Mouse (Mus musculus): ENCODE measurements at regions not wholly inside any gene's neighbourhood (a gene's known extent, or its start where the extent isn't known, plus 50 kb on each side); places are given as distances from the start of the nearest gene placed in this dataset.
A peak's percentile ranks its signal among the peaks of the same experiment; 100 is the strongest.

GRCm38 (mm10) chr8:126703546-126703945, 109.8 kb upstream of the Irf2bp2 start:
- Histone ChIP-seq H3K27me3 (ENCODE audit: control insufficient read depth, insufficient read depth, low read length, poor library complexity, severe bottlenecking) (no peaks in the 10 kb centered on the region), H3K36me3 (ENCODE audit: control insufficient read depth, insufficient read depth, low read length, poor library complexity, severe bottlenecking) (no peaks in the 10 kb centered on the region)
- DNase-seq (ENCODE audit: low read depth, low spot score) = no peak

- H3K36me3 ChIP-seq (ENCODE audit: control insufficient read depth, insufficient read depth, low read length, poor library complexity, severe bottlenecking) = no peaks in the 10 kb centered on the region
- no peaks in the 10 kb centered on the region for H3K27me3 ChIP-seq (ENCODE audit: control insufficient read depth, insufficient read depth, low read length, poor library complexity, severe bottlenecking)
- no peak for DNase-seq (ENCODE audit: low read depth, low spot score)
Measured at GRCm38 (mm10) chr8:126702294-126702693, 108.5 kb upstream of the Irf2bp2 start.

- DNase-seq (ENCODE audit: low read depth, low spot score) = peak; percentile 30
- Histone ChIP-seq H3K36me3 (ENCODE audit: control insufficient read depth, insufficient read depth, low read length, poor library complexity, severe bottlenecking) (no peaks in the 10 kb centered on the region), H3K27me3 (ENCODE audit: control insufficient read depth, insufficient read depth, low read length, poor library complexity, severe bottlenecking) (no peaks in the 10 kb centered on the region)
Measured at GRCm38 (mm10) chr8:126699389-126699775, 105.6 kb upstream of the Irf2bp2 start.

GRCm38 (mm10) chr8:126698601-126699388, 105.0 kb upstream of the Irf2bp2 start:
- DNase-seq (ENCODE audit: low read depth, low spot score) = no peak
- no peaks in the 10 kb centered on the region for H3K36me3 ChIP-seq (ENCODE audit: control insufficient read depth, insufficient read depth, low read length, poor library complexity, severe bottlenecking)
- no peaks in the 10 kb centered on the region for H3K27me3 ChIP-seq (ENCODE audit: control insufficient read depth, insufficient read depth, low read length, poor library complexity, severe bottlenecking)

GRCm38 (mm10) chr8:126696346-126697010, 102.7 kb upstream of the Irf2bp2 start:
- no peak for DNase-seq (ENCODE audit: low read depth, low spot score)
- Histone ChIP-seq H3K36me3 (ENCODE audit: control insufficient read depth, insufficient read depth, low read length, poor library complexity, severe bottlenecking) (no peaks in the 10 kb centered on the region), H3K27me3 (ENCODE audit: control insufficient read depth, insufficient read depth, low read length, poor library complexity, severe bottlenecking) (no peaks in the 10 kb centered on the region)

- DNase-seq (ENCODE audit: low read depth, low spot score) = no peak
- H3K27me3 ChIP-seq (ENCODE audit: control insufficient read depth, insufficient read depth, low read length, poor library complexity, severe bottlenecking) = no peaks in the 10 kb centered on the region
- H3K36me3 ChIP-seq (ENCODE audit: control insufficient read depth, insufficient read depth, low read length, poor library complexity, severe bottlenecking) = no peaks in the 10 kb centered on the region
Measured at GRCm38 (mm10) chr8:126694370-126694769, 100.6 kb upstream of the Irf2bp2 start.

GRCm38 (mm10) chr8:126693642-126694041, 99.9 kb upstream of the Irf2bp2 start:
- Histone ChIP-seq H3K36me3 (ENCODE audit: control insufficient read depth, insufficient read depth, low read length, poor library complexity, severe bottlenecking) (no peaks in the 10 kb centered on the region), H3K27me3 (ENCODE audit: control insufficient read depth, insufficient read depth, low read length, poor library complexity, severe bottlenecking) (no peaks in the 10 kb centered on the region)
- peak; percentile 36 for DNase-seq (ENCODE audit: low read depth, low spot score)

GRCm38 (mm10) chr8:126692711-126693110, 98.9 kb upstream of the Irf2bp2 start:
- DNase-seq (ENCODE audit: low read depth, low spot score) = no peak
- no peaks in the 10 kb centered on the region for H3K36me3 ChIP-seq (ENCODE audit: control insufficient read depth, insufficient read depth, low read length, poor library complexity, severe bottlenecking)
- no peaks in the 10 kb centered on the region for H3K27me3 ChIP-seq (ENCODE audit: control insufficient read depth, insufficient read depth, low read length, poor library complexity, severe bottlenecking)

GRCm38 (mm10) chr8:126692263-126692662, 98.5 kb upstream of the Irf2bp2 start:
- H3K36me3 ChIP-seq (ENCODE audit: control insufficient read depth, insufficient read depth, low read length, poor library complexity, severe bottlenecking) = no peaks in the 10 kb centered on the region
- no peak for DNase-seq (ENCODE audit: low read depth, low spot score)
- H3K27me3 ChIP-seq (ENCODE audit: control insufficient read depth, insufficient read depth, low read length, poor library complexity, severe bottlenecking) = no peaks in the 10 kb centered on the region

- H3K27me3 ChIP-seq (ENCODE audit: control insufficient read depth, insufficient read depth, low read length, poor library complexity, severe bottlenecking) = no peaks in the 10 kb centered on the region
- no peak for DNase-seq (ENCODE audit: low read depth, low spot score)
- no peaks in the 10 kb centered on the region for H3K36me3 ChIP-seq (ENCODE audit: control insufficient read depth, insufficient read depth, low read length, poor library complexity, severe bottlenecking)
Measured at GRCm38 (mm10) chr8:126688450-126688849, 94.7 kb upstream of the Irf2bp2 start.

- no peaks in the 10 kb centered on the region for H3K36me3 ChIP-seq (ENCODE audit: control insufficient read depth, insufficient read depth, low read length, poor library complexity, severe bottlenecking)
- H3K27me3 ChIP-seq (ENCODE audit: control insufficient read depth, insufficient read depth, low read length, poor library complexity, severe bottlenecking) = no peaks in the 10 kb centered on the region
- no peak for DNase-seq (ENCODE audit: low read depth, low spot score)
Measured at GRCm38 (mm10) chr8:126688014-126688413, 94.2 kb upstream of the Irf2bp2 start.

GRCm38 (mm10) chr8:126686827-126687226, 93.0 kb upstream of the Irf2bp2 start:
- no peak for DNase-seq (ENCODE audit: low read depth, low spot score)
- no peaks in the 10 kb centered on the region for H3K27me3 ChIP-seq (ENCODE audit: control insufficient read depth, insufficient read depth, low read length, poor library complexity, severe bottlenecking)
- H3K36me3 ChIP-seq (ENCODE audit: control insufficient read depth, insufficient read depth, low read length, poor library complexity, severe bottlenecking) = no peaks in the 10 kb centered on the region

- Histone ChIP-seq H3K27me3 (ENCODE audit: control insufficient read depth, insufficient read depth, low read length, poor library complexity, severe bottlenecking) (no peaks in the 10 kb centered on the region), H3K36me3 (ENCODE audit: control insufficient read depth, insufficient read depth, low read length, poor library complexity, severe bottlenecking) (no peaks in the 10 kb centered on the region)
- no peak for DNase-seq (ENCODE audit: low read depth, low spot score)
Measured at GRCm38 (mm10) chr8:126685365-126685764, 91.6 kb upstream of the Irf2bp2 start.

- H3K27me3 ChIP-seq (ENCODE audit: control insufficient read depth, insufficient read depth, low read length, poor library complexity, severe bottlenecking) = no peaks in the 10 kb centered on the region
- no peaks in the 10 kb centered on the region for H3K36me3 ChIP-seq (ENCODE audit: control insufficient read depth, insufficient read depth, low read length, poor library complexity, severe bottlenecking)
- DNase-seq (ENCODE audit: low read depth, low spot score) = no peak
Measured at GRCm38 (mm10) chr8:126683950-126684349, 90.2 kb upstream of the Irf2bp2 start.

GRCm38 (mm10) chr8:126683555-126683947, 89.8 kb upstream of the Irf2bp2 start:
- no peaks in the 10 kb centered on the region for H3K36me3 ChIP-seq (ENCODE audit: control insufficient read depth, insufficient read depth, low read length, poor library complexity, severe bottlenecking)
- H3K27me3 ChIP-seq (ENCODE audit: control insufficient read depth, insufficient read depth, low read length, poor library complexity, severe bottlenecking) = no peaks in the 10 kb centered on the region
- DNase-seq (ENCODE audit: low read depth, low spot score) = peak; percentile 42

All from splenic B cell, adult 2 months (primary cell).